Mouse (Mus musculus) forebrain, embryonic 13.5 days (tissue): ENCODE measurements around the gene Frem2. TPM values are rescaled to one million over a fixed set of nuclear protein-coding genes. Genes with fewer than 3 reads are reported as not detected.

Experiments used
- ATAC-seq: fragments of 200-750 bp; cut with Nextera tagmentation; 2 replicates; pipeline ENCODE4 v1.8.0; 2017
- H3K27ac ChIP-seq: fragments of 300-500 bp; sonication (generic); 2 replicates; pipeline ENCODE4 v1.5.1; 2015; ENCODE audit warnings: inconsistent platforms, mild to moderate bottlenecking, moderate library complexity
- H3K27me3 ChIP-seq: fragments of 300-500 bp; sonication (generic); 2 replicates; pipeline ENCODE4 v1.6.1; 2015; ENCODE audit warnings: mild to moderate bottlenecking, inconsistent platforms
- H3K36me3 ChIP-seq: fragments of 300-500 bp; sonication (generic); 2 replicates; pipeline ENCODE4 v1.6.1; 2015; ENCODE audit warnings: mild to moderate bottlenecking, inconsistent platforms; ENCODE audit not compliant: poor library complexity, severe bottlenecking
- H3K4me1 ChIP-seq: fragments of 300-500 bp; sonication (generic); 2 replicates; pipeline ENCODE4 v1.6.1; 2015; ENCODE audit warnings: inconsistent platforms
- H3K4me2 ChIP-seq: fragments of 300-500 bp; sonication (generic); 2 replicates; pipeline ENCODE4 v1.6.1; 2015; ENCODE audit warnings: inconsistent platforms, mild to moderate bottlenecking, moderate library complexity
- H3K4me3 ChIP-seq: fragments of 300-500 bp; sonication (generic); 2 replicates; pipeline ENCODE4 v1.5.1; 2015; ENCODE audit warnings: mild to moderate bottlenecking, inconsistent platforms
- H3K9ac ChIP-seq: fragments of 300-500 bp; sonication (generic); 2 replicates; pipeline ENCODE4 v1.6.1; 2015; ENCODE audit warnings: mild to moderate bottlenecking, inconsistent platforms
- H3K9me3 ChIP-seq: fragments of 300-500 bp; sonication (generic); replicated peaks from 2 replicates; pipeline ENCODE4 v1.6.1; 2016; ENCODE audit warnings: inconsistent platforms
- WGBS: fragments of 180-500 bp; shearing (Covaris S2); methylation state at CpG from one replicate; pipeline ENCODE4 v1.1.7; 2015; 5-methylcytosine and 5-hydroxymethylcytosine counted together
- polyA plus RNA-seq: library from polyadenylated mRNA; unstranded; fragments of >200 nt; fragmentation: Nextera tagmentation; extraction: Ambion mirVana; gene quantifications from 2 replicates; pipeline ENCODE4 v1.2.1, GENCODE M21; 2015

The Frem2 gene
- polyA plus RNA-seq, 1 experiment from 2014 or later = 0.62 TPM

- H3K4me1 ChIP-seq = no peaks in the 10 kb centered on the region
- H3K27ac ChIP-seq = no peak overlapping the region
- no peak overlapping the region for H3K9ac ChIP-seq
- H3K27me3 ChIP-seq = no peaks in the 10 kb centered on the region
- H3K9me3 ChIP-seq = no peaks in the 10 kb centered on the region
- H3K4me3 ChIP-seq = no peak overlapping the region
- H3K36me3 ChIP-seq = peaks cover 88% of the 10 kb centered on the region
- H3K4me2 ChIP-seq = no peak overlapping the region
- WGBS = 96% methylated on average over 30 of the region's 30 CpGs
- ATAC-seq = peak; percentile 28; the same call in 1 of the 2 replicates
These were observed 178.6 kb downstream of the Frem2 start for GRCm38 (mm10) chr3:53478419-53479046.

- no peak overlapping the region for H3K9ac ChIP-seq
- no peak for ATAC-seq
- H3K4me3 ChIP-seq = no peak overlapping the region
- H3K36me3 ChIP-seq = peaks cover 94% of the 10 kb centered on the region
- H3K27ac ChIP-seq = no peak overlapping the region
- no peaks in the 10 kb centered on the region for H3K27me3 ChIP-seq
- H3K9me3 ChIP-seq = no peaks in the 10 kb centered on the region
- no peaks in the 10 kb centered on the region for H3K4me1 ChIP-seq
- WGBS = 95% methylated on average over 17 of the region's 17 CpGs
- H3K4me2 ChIP-seq = no peak overlapping the region
These were observed 179.7 kb downstream of the Frem2 start for GRCm38 (mm10) chr3:53477468-53477867.

DNA sequence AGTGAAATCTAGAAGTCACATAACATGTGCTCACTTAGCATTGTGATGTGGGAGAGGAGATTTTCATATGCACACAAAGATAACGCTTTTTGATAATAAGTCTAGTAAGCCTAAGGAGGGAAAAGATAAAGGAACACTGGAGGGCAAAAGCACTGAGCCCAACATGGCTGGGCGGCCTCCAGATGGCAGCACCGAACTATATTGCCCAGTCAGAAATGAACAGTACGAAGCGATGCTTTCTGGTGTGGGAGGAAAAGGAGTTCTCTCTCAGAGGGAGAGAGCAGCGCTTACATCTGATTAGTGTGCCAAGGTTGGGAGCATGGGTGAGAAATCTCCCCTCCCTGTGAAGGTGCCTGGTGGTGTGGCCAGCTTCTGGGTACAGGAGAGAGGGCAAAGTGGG, 181.3 kb downstream of the Frem2 start:
- no peak overlapping the region for H3K4me3 ChIP-seq
- no peak overlapping the region for H3K27ac ChIP-seq
- peak; percentile 67 for ATAC-seq
- H3K9me3 ChIP-seq = no peaks in the 10 kb centered on the region
- WGBS = 65% methylated on average over 6 of the region's 6 CpGs
- H3K4me1 ChIP-seq = no peaks in the 10 kb centered on the region
- no peak overlapping the region for H3K9ac ChIP-seq
- no peaks in the 10 kb centered on the region for H3K27me3 ChIP-seq
- no peak overlapping the region for H3K4me2 ChIP-seq
- H3K36me3 ChIP-seq = peaks cover 95% of the 10 kb centered on the region

DNA sequence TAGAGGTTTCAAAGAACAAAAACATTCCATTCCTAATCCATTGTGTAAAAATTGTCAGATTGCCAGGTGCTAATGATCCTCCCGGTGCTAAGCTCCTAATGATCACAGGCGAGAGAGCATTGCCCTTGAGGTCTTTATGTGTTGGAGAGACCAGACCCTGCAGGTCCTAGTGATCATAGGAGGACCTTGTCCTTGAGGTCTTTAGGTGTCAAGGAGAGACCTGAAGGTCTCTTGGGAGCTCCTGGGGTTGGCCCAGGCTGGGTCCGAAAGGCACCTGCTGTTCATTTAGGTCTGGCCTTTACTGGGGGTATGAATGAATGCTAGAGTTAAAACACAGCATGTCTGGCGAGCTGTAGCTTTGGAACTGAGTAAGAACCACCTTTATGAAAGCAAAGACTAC, 183.0 kb downstream of the Frem2 start:
- no peak for ATAC-seq

GRCm38 (mm10) chr3:53472061-53472460, 185.1 kb downstream of the Frem2 start:
- ATAC-seq = no peak
- 96% methylated on average over 5 of the region's 5 CpGs for WGBS
- Histone ChIP-seq H3K4me3 (no peak overlapping the region), H3K27ac (no peak overlapping the region), H3K9ac (no peak overlapping the region), H3K4me2 (no peak overlapping the region), H3K27me3 (no peaks in the 10 kb centered on the region), H3K9me3 (no peaks in the 10 kb centered on the region), H3K4me1 (peaks cover 4% of the 10 kb centered on the region), H3K36me3 (peaks cover 61% of the 10 kb centered on the region)

More for the DNA sequence above, 183.0 kb downstream of the Frem2 start:
- Histone ChIP-seq H3K4me1 (no peaks in the 10 kb centered on the region), H3K36me3 (peaks cover 82% of the 10 kb centered on the region), H3K4me3 (no peak overlapping the region), H3K4me2 (no peak overlapping the region), H3K27me3 (no peaks in the 10 kb centered on the region), H3K27ac (no peak overlapping the region), H3K9ac (no peak overlapping the region), H3K9me3 (no peaks in the 10 kb centered on the region)
- WGBS = 61% methylated on average over 4 of the region's 4 CpGs

DNA sequence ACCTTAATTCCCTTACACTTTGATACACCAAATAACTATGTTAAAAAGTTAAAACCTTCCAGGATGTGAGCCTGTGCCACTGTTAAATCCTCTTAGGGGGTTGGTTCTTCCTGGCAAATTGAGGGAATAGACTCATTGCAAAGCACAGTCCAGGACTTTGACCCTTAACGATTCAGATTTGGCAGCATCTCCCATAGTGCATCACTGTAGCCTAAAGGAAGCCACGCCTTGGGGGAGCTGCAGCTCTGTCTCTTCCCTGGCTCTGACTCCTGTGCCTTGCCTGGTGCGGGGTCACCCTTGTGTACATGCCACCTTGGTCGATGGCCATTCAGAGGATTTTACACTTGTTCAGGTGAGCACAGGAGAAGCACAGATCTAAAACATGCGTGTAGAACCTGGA, 187.5 kb downstream of the Frem2 start:
- peaks cover 40% of the 10 kb centered on the region for H3K36me3 ChIP-seq
- no peak overlapping the region for H3K27ac ChIP-seq
- H3K4me2 ChIP-seq = no peak overlapping the region
- H3K4me3 ChIP-seq = no peak overlapping the region
- no peaks in the 10 kb centered on the region for H3K9me3 ChIP-seq
- H3K4me1 ChIP-seq = peaks cover 29% of the 10 kb centered on the region
- H3K9ac ChIP-seq = no peak overlapping the region
- WGBS = 89% methylated on average over 5 of the region's 5 CpGs
- no peaks in the 10 kb centered on the region for H3K27me3 ChIP-seq
- no peak for ATAC-seq

DNA sequence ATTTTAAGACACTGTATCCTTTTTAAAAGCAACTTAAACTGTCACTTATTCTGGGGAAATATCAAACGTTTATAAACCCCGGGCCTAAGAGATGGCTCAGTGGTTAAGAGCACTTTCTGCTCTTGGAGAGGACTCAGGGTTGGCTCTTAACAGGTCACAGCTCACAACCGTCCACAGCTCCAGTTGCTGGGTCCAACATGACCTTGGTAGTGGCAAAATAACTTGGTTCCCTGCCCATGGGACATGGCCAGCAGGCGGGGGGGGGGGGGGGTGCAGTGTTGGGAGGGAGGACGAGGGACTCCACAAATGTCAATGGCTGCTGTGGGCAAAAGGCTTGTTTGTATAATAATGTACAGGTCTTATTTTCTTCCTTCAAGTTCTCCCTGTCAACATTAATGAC, 189.8 kb downstream of the Frem2 start:
- Histone ChIP-seq H3K4me1 (peaks cover 33% of the 10 kb centered on the region), H3K27me3 (no peaks in the 10 kb centered on the region), H3K4me3 (no peak overlapping the region), H3K27ac (no peak overlapping the region), H3K9ac (no peak overlapping the region), H3K9me3 (no peaks in the 10 kb centered on the region), H3K4me2 (no peak overlapping the region), H3K36me3 (peaks cover 17% of the 10 kb centered on the region)
- no peak for ATAC-seq
- WGBS = 83% methylated on average over 4 of the region's 5 CpGs

GRCm38 (mm10) chr3:53466481-53466880, 190.7 kb downstream of the Frem2 start:
- Histone ChIP-seq H3K9ac (peak overlapping the region; percentile 55; the same call in 1 of the 2 replicates), H3K4me3 (peak overlapping the region; percentile 20), H3K27ac (peak overlapping the region; percentile 31; the same call in 1 of the 2 replicates), H3K4me2 (peak overlapping the region; percentile 83), H3K27me3 (no peaks in the 10 kb centered on the region), H3K36me3 (peaks cover 9% of the 10 kb centered on the region), H3K4me1 (peaks cover 40% of the 10 kb centered on the region), H3K9me3 (no peaks in the 10 kb centered on the region)
- ATAC-seq = no peak
- 73% methylated on average over 9 of the region's 9 CpGs for WGBS

DNA sequence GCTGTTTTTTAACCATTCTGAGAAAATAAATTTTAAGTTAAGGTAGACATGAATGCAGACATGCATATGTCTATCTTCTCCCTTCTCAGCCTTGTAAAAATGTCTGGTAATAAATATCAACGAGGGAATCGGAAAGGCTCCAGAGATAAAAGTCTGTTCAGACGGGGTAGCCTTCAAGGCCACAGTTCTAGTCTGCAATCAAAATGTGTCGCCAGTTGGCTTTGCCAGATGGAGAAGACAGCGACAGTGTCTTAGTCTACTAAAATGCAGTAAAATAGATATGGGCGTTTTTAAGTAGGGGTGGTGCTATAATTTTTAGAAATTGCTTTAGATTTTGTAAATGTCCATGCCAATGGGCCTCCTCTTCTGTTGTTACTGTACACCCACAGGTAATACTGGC, 191.8 kb downstream of the Frem2 start:
- H3K9me3 ChIP-seq = no peaks in the 10 kb centered on the region
- peak overlapping the region; percentile 88 for H3K4me3 ChIP-seq
- peak overlapping the region; percentile 55 for H3K9ac ChIP-seq
- peaks cover 9% of the 10 kb centered on the region for H3K36me3 ChIP-seq
- no peaks in the 10 kb centered on the region for H3K27me3 ChIP-seq
- peaks cover 47% of the 10 kb centered on the region for H3K4me1 ChIP-seq
- WGBS = 64% methylated on average over 6 of the region's 6 CpGs
- H3K4me2 ChIP-seq = peak overlapping the region; percentile 83
- H3K27ac ChIP-seq = no peak overlapping the region
- no peak for ATAC-seq

- Histone ChIP-seq H3K36me3 (peaks cover 20% of the 10 kb centered on the region; the same call in 1 of the 2 replicates), H3K27ac (peak overlapping the region; percentile 91; the same call in 1 of the 2 replicates), H3K9me3 (no peaks in the 10 kb centered on the region), H3K4me2 (peak overlapping the region; percentile 83), H3K9ac (peak overlapping the region; percentile 91), H3K4me3 (peak overlapping the region; percentile 88), H3K27me3 (no peaks in the 10 kb centered on the region), H3K4me1 (peaks cover 47% of the 10 kb centered on the region)
- no peak for ATAC-seq
- WGBS = under 1% methylated on average over 20 of the region's 20 CpGs
These were observed 192.9 kb downstream of the Frem2 start for GRCm38 (mm10) chr3:53464146-53464698.
